14 mouse cellular contexts compared by ENCODE assay signal in genomic region chr3:102384596-102384995, GRCm38 (mm10).
"Had no signal": no experiment of that assay in that cellular context is flagged by ENCODE, and none has a peak within 500 bp of the region (broad histone marks: within the 10 kb centered on the region; RNA-seq: fewer than 3 reads in every experiment).

No protein-coding gene starts in this region.

- H3K9ac ChIP-seq: liver, embryonic 14.5 days; lung, embryonic 15.5 days; stomach, embryonic 15.5 days had no signal

- H3K27me3 ChIP-seq: lung, embryonic 15.5 days; stomach, embryonic 15.5 days had no signal

- H3K4me2 ChIP-seq: liver, embryonic 11.5 days; lung, embryonic 15.5 days; midbrain, embryonic 11.5 days; stomach, embryonic 15.5 days had no signal

- H3K4me3 ChIP-seq: left cerebral cortex, adult 2 months; lung, embryonic 15.5 days; stomach, embryonic 15.5 days had no signal

- ATAC-seq: hindbrain, postnatal 0 days; intestine, postnatal 0 days had no signal

- H3K36me3 ChIP-seq: lung, embryonic 15.5 days; stomach, embryonic 15.5 days had no signal

- H3K4me1 ChIP-seq: lung, embryonic 15.5 days; stomach, embryonic 15.5 days had no signal

- H3K27ac ChIP-seq: hindbrain, postnatal 0 days; left cerebral cortex, adult 2 months; liver, embryonic 14.5 days; lung, embryonic 15.5 days; stomach, embryonic 15.5 days had no signal

- H3K9me3 ChIP-seq: lung, embryonic 15.5 days; stomach, embryonic 15.5 days had no signal

- DNase-seq: layer of hippocampus, postnatal 36 days; lung, adult 18-20 months; lung, postnatal 10 days; lung, postnatal 4 days; midbrain, embryonic 14.5 days; thymus, postnatal 25 days had no signal
